Mouse (Mus musculus) ES-Bruce4 (cell line): Measurements from ENCODE around the gene Kif1b.

Source experiments
- CTCF ChIP-seq: IDR thresholded peaks from one replicate; pipeline ENCODE4 v1.8.1; 2011; ENCODE audit warnings: low read depth, low read length
- EP300 ChIP-seq: IDR thresholded peaks from 2 replicates; pipeline ENCODE4 v1.6.1; 2011; ENCODE audit warnings: low read depth, low read length; ENCODE audit not compliant: insufficient read depth

DNA sequence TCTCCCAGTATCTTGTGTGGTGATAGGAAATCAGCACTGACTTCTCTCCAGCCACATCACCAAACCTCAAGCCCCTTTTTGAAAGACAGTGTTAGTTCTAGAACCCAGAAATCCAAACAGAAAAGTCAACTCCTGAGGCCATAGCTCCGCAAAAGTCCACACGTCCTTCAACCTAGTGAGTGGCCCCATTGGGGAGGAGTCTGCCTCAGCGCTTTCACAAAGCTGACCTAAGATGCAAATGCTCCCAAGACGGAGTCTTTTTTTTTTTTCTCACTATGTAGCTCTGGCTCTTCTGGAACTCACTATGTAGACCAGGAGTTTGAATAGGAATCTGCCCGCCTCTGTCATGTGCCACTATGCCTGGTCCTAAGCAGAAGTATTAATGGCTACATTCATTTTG, 89.0 kb downstream of the Kif1b start:
- TF ChIP-seq EP300 (no peak), CTCF (no peak)
